Mouse (Mus musculus) hindbrain, embryonic 12.5 days (tissue): Measurements from ENCODE around the gene Tas2r106. TPM values are rescaled to one million over a fixed set of nuclear protein-coding genes. Genes with fewer than 3 reads are reported as not detected.

Experiments
- ATAC-seq: fragments of 200-750 bp; cut with Nextera tagmentation; 2 replicates; pipeline ENCODE4 v1.8.0; 2017; ENCODE audit warnings: moderate TSS enrichment; ENCODE audit not compliant: low FRiP score
- H3K27ac ChIP-seq: fragments of 300-500 bp; sonication (generic); 2 replicates; pipeline ENCODE4 v1.5.1; 2016; ENCODE audit warnings: mild to moderate bottlenecking
- H3K27me3 ChIP-seq: fragments of 300-500 bp; sonication (generic); 2 replicates; pipeline ENCODE4 v1.6.1; 2016; ENCODE audit warnings: mild to moderate bottlenecking
- H3K36me3 ChIP-seq: fragments of 300-500 bp; sonication (generic); 2 replicates; pipeline ENCODE4 v1.6.1; 2016; ENCODE audit warnings: mild to moderate bottlenecking
- H3K4me1 ChIP-seq: fragments of 300-500 bp; sonication (generic); 2 replicates; pipeline ENCODE4 v1.6.1; 2016
- H3K4me2 ChIP-seq: fragments of 300-500 bp; sonication (generic); replicated peaks from 2 replicates; pipeline ENCODE4 v1.6.1; 2016; ENCODE audit warnings: mild to moderate bottlenecking
- H3K4me3 ChIP-seq: fragments of 300-500 bp; sonication (generic); 2 replicates; pipeline ENCODE4 v1.5.1; 2016; ENCODE audit warnings: mild to moderate bottlenecking
- H3K9ac ChIP-seq: fragments of 300-500 bp; sonication (generic); 2 replicates; pipeline ENCODE4 v1.6.1; 2016; ENCODE audit warnings: mild to moderate bottlenecking, moderate library complexity
- H3K9me3 ChIP-seq: fragments of 300-500 bp; sonication (generic); replicated peaks from 2 replicates; pipeline ENCODE4 v1.6.1; 2016; ENCODE audit warnings: mild to moderate bottlenecking
- WGBS: fragments of 180-500 bp; shearing (Covaris S2); methylation state at CpG from one replicate; pipeline ENCODE4 v1.1.7; 2016; 5-methylcytosine and 5-hydroxymethylcytosine counted together
- polyA plus RNA-seq: library from polyadenylated mRNA; unstranded; fragments of >200 nt; fragmentation: Nextera tagmentation; extraction: Ambion mirVana; gene quantifications from 2 replicates; pipeline ENCODE4 v1.2.1, GENCODE M21; 2016

Tas2r106 gene
- not detected in 2 replicates for polyA plus RNA-seq

DNA sequence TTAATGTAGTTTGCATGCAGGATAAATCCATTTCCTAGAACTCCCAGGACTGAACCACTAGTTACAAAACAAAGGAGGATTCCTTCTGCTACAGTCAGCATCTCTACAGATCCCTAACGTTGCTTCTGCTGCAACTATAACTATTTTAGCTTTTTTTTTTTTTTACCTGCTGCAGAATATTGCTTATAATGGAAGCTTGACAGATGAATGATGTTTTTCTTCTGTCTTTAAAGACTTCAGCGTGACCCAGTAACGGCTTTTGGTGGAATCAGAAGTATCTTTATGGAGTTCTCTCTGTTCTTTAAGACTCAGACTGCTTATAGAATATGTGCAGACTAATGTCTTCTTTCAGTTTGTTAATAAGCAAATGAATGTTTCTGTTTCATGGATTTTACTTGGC lies at the start of gene Tas2r106:
Tas2r106 (minus strand) TSS at position 101 of the 400 bp plus-strand sequence.
- WGBS = 70% methylated on average over 3 of the region's 3 CpGs
- no peak within 1 kb of the TSS for H3K4me2 ChIP-seq
- H3K4me1 ChIP-seq = no peaks in the 10 kb centered on the region
- H3K27me3 ChIP-seq = no peaks in the 10 kb centered on the region
- no peaks in the 10 kb centered on the region for H3K36me3 ChIP-seq
- no peak for ATAC-seq
- no peak within 1 kb of the TSS for H3K27ac ChIP-seq
- no peak within 1 kb of the TSS for H3K4me3 ChIP-seq
- no peak within 1 kb of the TSS for H3K9ac ChIP-seq
- H3K9me3 ChIP-seq = peaks cover 9% of the 10 kb centered on the region

- Histone ChIP-seq H3K4me2 (no peak overlapping the region), H3K36me3 (no peaks in the 10 kb centered on the region), H3K4me3 (no peak overlapping the region), H3K27ac (no peak overlapping the region), H3K9ac (no peak overlapping the region), H3K27me3 (no peaks in the 10 kb centered on the region), H3K4me1 (no peaks in the 10 kb centered on the region), H3K9me3 (0 out of 2 replicates have a peak, but pooled peaks cover 3% of the 10 kb centered on the region)
- no peak for ATAC-seq
- 47% methylated on average over 7 of the region's 7 CpGs for WGBS
Measured at GRCm38 (mm10) chr6:131712803-131713202, 34.1 kb upstream of the Tas2r106 start.

DNA sequence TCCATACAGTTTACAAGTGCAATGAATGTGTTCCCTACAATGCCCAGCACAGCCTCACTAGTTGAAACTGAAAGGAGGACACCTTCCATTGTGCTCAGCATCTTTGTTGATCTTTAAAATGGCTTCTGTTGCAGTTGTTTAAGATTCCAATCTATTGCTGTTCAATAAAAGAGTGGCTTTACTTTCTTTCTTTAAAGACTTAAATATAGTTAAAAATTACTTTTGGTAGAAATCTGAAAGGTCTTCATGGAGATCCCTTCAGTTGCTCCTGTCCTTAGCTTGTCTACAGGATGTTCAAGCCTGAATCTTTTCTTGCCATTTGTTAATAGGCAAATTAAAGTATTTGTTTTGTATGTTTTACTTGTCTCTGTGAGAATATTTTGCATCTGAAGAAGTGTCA lies 11.3 kb upstream of the Tas2r106 start, which contains the start of gene Tas2r114:
Tas2r114 (minus strand) TSS at position 101 of the 400 bp plus-strand sequence.
- Histone ChIP-seq H3K4me1 (no peaks in the 10 kb centered on the region), H3K4me3 (no peak within 1 kb of the TSS), H3K9ac (no peak within 1 kb of the TSS), H3K9me3 (0 out of 2 replicates have a peak, but pooled peaks cover 5% of the 10 kb centered on the region), H3K27me3 (no peaks in the 10 kb centered on the region), H3K4me2 (no peak within 1 kb of the TSS), H3K36me3 (no peaks in the 10 kb centered on the region), H3K27ac (no peak within 1 kb of the TSS)
- no peak for ATAC-seq

GRCm38 (mm10) chr6:131687395-131687794 lies 8.7 kb upstream of the Tas2r106 start, which contains the start of gene Tas2r105:
Tas2r105 (minus strand) TSS chr6:131687495.
- no peaks in the 10 kb centered on the region for H3K4me1 ChIP-seq
- H3K9ac ChIP-seq = no peak within 1 kb of the TSS
- H3K36me3 ChIP-seq = no peaks in the 10 kb centered on the region
- 76% methylated on average over 1 of the region's 1 CpGs for WGBS
- no peaks in the 10 kb centered on the region for H3K27me3 ChIP-seq
- no peak within 1 kb of the TSS for H3K4me2 ChIP-seq
- H3K4me3 ChIP-seq = no peak within 1 kb of the TSS
- ATAC-seq = no peak
- 0 out of 2 replicates have a peak, but pooled peaks cover 8% of the 10 kb centered on the region for H3K9me3 ChIP-seq
- H3K27ac ChIP-seq = no peak within 1 kb of the TSS

- H3K4me1 ChIP-seq = no peaks in the 10 kb centered on the region
- no peak within 1 kb of the TSS for H3K4me2 ChIP-seq
- no peak within 1 kb of the TSS for H3K27ac ChIP-seq
- H3K9ac ChIP-seq = no peak within 1 kb of the TSS
- H3K4me3 ChIP-seq = no peak within 1 kb of the TSS
- WGBS = 78% methylated on average over 1 of the region's 1 CpGs
- H3K36me3 ChIP-seq = no peaks in the 10 kb centered on the region
- no peaks in the 10 kb centered on the region for H3K27me3 ChIP-seq
- ATAC-seq = no peak
- H3K9me3 ChIP-seq = 0 out of 2 replicates have a peak, but pooled peaks cover 3% of the 10 kb centered on the region
Measured at GRCm38 (mm10) chr6:131685644-131686043, 7.0 kb upstream of the Tas2r106 start, which contains the start of gene Tas2r104. Tas2r104 (minus strand) TSS chr6:131685744.

DNA sequence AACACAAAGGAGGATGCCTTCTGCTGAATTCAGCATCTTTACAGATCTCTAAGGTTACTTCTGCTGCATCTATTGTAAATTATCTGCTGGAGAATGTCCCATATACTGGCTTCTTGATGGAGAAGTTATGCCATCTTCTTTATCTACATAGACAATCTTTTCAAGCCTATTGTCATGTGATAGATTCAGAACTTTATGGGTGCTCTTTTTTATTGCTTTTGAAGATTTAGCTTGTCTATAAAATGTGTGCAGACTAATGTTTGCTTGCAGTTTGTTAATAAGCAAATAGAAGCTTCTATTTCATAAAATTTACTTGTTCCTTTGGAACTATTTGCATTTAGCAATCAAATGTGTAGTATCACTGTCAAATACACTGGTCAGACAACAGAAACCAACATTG lies 18.6 kb downstream of the Tas2r106 start, which contains the start of gene Tas2r107:
Tas2r107 (minus strand) TSS at position 101 of the 400 bp plus-strand sequence.
- Histone ChIP-seq H3K36me3 (no peaks in the 10 kb centered on the region), H3K9me3 (peaks cover 10% of the 10 kb centered on the region; the same call in 1 of the 2 replicates), H3K4me2 (no peak within 1 kb of the TSS), H3K4me1 (no peaks in the 10 kb centered on the region), H3K9ac (no peak within 1 kb of the TSS), H3K27me3 (no peaks in the 10 kb centered on the region), H3K27ac (no peak within 1 kb of the TSS), H3K4me3 (no peak within 1 kb of the TSS)
- ATAC-seq = no peak

DNA sequence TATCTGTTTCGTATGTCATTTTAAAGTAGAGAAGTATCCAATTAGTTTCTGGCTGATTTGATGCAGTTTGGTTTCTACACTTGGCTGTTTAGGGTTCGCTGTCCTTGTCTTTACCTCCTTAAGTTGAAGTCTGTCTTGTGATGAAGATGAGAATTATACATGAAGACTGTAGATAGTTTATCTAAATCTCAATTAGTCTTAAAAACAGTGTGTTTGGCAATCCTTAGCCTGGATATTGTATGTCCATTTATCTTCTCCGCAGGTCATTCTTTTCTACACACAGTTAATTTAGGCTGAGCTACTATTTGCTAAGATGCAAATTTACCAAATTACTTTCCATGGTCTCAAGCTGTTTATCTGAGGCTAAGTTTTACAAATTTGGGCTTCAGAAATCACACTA lies 47.9 kb downstream of the Tas2r106 start, which contains the start of gene Tas2r130:
Tas2r130 (minus strand) TSS at position 101 of the 400 bp plus-strand sequence.
- Histone ChIP-seq H3K27ac (no peak within 1 kb of the TSS), H3K27me3 (no peaks in the 10 kb centered on the region), H3K4me1 (no peaks in the 10 kb centered on the region), H3K4me2 (no peak within 1 kb of the TSS), H3K9ac (no peak within 1 kb of the TSS), H3K4me3 (no peak within 1 kb of the TSS), H3K36me3 (no peaks in the 10 kb centered on the region), H3K9me3 (no peaks in the 10 kb centered on the region)
- 85% methylated on average over 3 of the region's 3 CpGs for WGBS
- no peak for ATAC-seq

Other genes with a start within 250 kb of the Tas2r106 start
- not detected in 2 replicates for gene 5430401F13Rik, start 192.5 kb downstream of the Tas2r106 start, polyA plus RNA-seq
- gene Gm6619, start 192.5 kb downstream of the Tas2r106 start, polyA plus RNA-seq = 0.43 TPM in 1 of 2 replicates, not detected in the other
- not detected in 2 replicates for gene Tas2r130, start 48.0 kb downstream of the Tas2r106 start, polyA plus RNA-seq
- not detected in 2 replicates for gene Tas2r107, start 18.7 kb downstream of the Tas2r106 start, polyA plus RNA-seq
- gene Tas2r104, start 6.9 kb upstream of the Tas2r106 start, polyA plus RNA-seq = not detected in 2 replicates
- not detected in 2 replicates for gene Tas2r105, start 8.6 kb upstream of the Tas2r106 start, polyA plus RNA-seq
- gene Tas2r114, start 11.2 kb upstream of the Tas2r106 start, polyA plus RNA-seq = not detected in 2 replicates